Mouse (Mus musculus) 416B (cell line): Measurements from ENCODE around the gene Pp2d1.

ENCODE experiments used
- DNase-seq: peaks from one replicate; pipeline ENCODE4 v3.0.0; 2011; ENCODE audit warnings: low read depth

Gene Pp2d1

DNA sequence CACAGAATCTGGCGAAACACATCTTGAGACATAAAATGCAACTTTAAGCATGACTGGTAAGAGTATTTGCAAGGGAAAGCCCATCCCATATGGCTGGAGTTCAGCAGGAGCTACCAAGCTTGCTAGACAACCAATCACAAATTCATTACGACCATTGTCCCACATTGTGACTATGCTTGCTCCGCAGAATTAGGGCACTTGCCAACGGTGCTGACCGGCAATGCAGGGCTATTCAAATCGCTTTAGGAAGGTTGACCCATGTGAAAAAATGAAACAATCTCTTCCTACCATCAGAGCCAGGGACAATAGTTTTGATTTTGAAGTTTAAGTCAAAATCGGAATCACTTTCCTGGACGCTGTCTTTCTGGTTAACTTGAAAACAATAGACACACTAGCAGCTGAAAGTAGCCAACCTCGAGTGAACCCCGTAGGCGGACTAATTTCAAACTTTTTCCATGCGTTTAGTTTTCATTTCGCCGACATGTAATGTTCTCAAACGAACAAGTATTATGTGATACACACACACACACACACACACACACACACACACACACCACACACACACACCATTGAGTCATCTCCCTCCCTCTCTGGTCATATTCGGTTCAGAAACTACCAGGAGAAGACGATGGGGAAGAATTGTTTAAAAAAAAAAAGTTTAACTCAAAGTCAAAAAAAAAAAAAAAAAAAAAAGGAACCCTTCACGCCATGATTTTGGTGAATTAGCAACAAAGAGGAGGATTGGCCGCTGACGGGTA lies 27.1 kb upstream of the Pp2d1 start, which contains the start of gene Kat2b:
Kat2b (plus strand) TSS at position 701 of the 758 bp plus-strand sequence.
- DNase-seq = peak; percentile 83

DNA sequence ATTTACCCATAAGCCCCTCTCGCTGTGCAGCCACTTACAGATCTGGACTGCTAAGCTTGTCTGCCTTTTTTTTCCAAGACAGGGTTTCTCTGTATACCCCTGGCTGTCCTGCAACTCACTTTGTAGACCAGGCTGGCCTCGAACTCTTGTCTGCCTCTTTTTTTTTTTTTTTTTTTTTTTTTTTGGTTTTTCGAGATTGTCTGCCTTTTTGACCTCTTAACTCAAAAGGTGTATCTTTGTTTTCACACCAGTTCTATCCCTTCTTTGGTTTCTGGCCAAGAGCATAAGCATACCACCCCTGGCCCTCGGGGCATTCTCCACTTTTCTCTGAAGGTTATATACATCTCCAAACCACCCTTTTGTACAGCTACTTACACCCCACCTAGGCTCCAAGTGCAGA lies 25.6 kb upstream of the Pp2d1 start:
- no peak for DNase-seq

DNA sequence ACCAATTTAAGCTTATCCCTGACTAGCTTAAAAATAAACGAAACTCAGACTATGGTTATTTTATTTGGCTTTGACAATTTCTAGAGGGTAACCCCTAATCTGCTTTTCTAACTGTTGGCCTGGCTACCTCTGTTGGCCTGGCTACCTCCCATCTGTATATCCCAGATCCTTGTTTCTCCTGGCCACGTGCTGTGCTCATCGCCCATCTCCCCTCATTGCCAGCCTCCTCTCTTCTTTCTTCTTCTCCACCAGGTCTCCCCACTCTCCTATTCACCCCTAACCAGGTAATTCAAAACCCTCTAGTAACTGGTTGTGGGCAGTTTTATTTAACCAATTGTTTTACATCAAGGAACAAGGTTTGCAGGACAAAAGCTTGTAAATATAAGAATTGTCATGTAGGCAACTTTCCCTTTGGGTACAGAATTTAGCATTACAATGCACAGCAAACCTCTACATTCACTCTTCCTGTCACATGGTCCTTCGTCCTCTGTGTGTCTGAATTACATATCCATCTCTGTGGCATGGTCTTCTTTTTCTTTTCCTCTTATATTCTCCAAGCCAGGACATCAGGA lies 22.3 kb upstream of the Pp2d1 start:
- no peak for DNase-seq

DNA sequence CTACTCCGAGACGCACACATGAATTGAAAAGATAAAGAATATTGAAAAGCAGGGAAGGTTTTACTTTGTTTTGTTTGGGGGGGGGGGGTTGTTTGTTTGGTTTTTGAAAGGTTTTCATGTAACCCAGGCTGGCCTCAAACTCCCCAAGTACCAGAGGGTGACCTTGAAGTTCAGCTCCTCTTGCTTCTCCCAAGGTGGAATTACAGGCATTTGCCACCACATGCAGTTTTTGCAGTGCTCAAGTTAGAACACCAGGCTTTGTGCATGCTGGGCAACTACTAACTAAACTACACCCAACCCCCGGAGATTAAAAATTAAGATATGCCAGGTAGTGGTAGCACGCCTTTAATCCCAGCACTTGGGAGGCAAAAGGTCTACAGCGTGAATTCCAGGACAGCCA lies 20.4 kb upstream of the Pp2d1 start:
- no peak for DNase-seq

DNA sequence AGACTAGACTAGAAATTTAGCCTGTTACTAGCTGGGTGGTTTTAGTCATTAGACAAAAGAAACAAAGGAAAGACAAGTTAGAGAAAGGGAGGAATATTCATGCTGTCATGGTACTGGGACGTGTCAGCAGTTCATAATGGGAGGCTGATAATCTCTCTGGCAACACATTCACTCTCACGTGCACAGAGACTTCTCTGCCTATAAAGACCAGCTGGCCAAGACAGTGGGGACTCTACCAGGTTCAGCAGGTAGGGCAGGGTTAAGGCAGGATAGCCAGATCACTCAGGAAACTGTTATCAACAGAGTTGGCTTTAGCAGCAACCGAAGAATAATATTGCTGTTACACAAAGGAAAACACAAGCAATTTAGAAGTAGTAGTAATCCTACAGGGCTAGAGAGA lies 18.2 kb upstream of the Pp2d1 start:
- no peak for DNase-seq

DNA sequence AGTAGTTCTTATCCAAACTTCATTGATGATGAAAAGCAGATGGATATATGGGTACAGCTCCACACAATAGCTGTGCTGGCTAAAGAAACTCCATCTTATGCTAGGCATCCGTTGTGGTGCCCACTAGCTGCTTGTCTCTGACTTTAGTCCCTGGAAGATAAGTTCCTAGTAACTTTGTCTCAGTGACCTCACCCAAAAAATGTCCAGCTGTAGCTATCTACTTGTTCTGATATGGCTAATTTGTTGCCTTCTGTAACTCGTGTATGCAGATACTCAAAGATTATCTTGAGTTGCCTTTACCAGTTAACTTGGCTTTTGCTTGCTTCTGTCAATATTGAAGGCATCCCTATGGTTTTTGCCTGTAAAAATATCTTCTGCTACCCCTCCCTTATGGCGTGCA lies 15.6 kb upstream of the Pp2d1 start:
- DNase-seq = no peak

DNA sequence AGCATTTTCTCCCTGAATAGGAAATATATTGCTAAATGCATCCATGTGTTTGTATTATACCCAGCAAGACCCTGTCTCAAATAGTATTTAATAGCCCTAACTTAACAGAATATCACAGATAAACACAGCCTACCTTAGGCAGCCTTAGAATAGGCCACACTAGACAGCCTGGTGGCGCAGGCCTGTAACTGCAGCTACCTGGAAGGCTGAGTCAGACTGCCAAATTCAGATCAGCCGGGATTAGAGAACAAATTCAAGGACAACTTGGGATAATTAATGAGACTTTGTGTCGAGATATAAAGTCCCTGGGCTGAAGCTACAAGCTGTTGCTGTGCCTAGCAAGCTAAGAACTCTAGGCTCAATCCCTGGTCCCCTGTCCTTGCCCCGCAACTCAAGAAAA lies 14.8 kb upstream of the Pp2d1 start:
- peak; percentile 21 for DNase-seq

DNA sequence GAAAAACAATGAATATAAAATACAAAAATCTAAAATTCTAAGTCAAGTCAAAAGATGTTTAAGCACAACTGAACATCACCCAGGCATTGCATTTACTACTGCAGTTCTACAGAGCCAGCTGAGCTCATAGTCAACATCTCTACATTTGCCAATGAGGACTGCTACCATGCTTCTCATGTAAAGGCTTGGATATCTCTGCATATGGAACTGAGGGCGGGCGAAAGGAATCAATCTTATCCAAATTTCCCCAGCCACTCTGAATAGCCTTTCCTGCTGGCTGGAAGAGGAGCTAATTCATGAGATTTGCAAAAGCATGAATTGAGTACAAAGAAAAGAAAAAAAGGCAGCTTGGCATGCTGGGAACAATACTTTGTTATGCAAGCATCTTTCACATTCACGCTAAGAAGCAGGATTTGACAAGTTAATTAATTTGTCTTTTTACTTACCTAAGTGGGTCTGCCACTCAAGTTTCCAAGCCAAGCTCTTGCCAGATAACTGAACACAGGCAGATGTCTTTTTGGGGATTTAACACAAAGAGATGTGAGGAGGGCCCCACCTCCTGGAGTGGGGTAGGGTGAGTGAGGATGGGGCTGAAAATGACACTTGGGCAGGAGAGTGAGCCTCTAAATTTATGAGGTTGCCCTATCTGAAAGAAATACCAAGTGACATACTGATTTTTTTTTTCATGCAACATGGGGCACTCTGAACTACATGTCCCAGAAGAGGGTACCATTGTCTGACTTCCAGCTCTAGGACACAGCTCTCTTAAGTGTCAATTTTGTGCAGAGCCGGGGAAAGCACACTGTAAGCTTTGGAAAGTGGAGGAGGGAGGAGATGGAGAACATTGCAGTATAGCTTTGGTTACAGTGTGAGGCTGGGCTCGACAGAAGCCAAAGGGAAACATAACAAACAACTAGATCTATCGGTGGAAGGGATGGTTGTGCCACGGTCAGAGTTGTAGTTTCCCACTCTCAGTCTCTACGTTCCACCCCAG lies 12.4 kb upstream of the Pp2d1 start:
- no peak for DNase-seq

DNA sequence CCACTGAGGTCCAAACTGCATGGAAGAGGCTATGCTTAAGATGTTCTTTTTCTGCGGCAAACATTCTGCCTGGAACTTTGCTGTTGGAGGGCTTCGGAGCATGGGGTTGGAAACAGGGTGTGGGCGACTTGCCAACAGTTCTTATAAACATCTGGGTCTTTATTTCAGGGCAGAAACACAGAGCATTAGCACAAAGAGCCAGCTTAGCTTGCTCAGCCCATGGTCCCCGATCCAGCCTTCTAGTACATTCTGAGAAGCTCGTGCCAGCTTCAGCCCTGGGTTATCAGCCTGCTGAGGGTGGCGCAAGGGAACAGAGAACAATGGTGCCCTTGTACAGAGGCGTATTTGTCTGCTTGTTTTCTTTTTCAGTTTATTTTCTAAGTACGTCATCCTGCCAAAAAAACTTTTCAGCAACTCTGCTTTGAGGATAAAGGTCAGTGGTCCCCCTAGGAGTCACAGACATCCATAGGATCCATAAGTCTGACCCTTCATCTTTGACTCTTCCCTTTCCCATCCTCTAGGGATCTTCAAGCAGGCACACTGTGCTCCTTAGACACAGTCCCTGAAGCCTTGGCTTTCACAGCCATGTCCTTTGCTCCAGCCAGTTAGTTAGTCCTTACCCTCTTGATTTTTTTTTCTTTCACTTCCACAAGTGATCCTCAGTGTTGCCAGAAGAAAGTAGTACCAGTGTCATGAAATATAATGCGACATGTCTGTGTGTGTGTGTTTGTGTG lies 4.5 kb upstream of the Pp2d1 start:
- no peak for DNase-seq

DNA sequence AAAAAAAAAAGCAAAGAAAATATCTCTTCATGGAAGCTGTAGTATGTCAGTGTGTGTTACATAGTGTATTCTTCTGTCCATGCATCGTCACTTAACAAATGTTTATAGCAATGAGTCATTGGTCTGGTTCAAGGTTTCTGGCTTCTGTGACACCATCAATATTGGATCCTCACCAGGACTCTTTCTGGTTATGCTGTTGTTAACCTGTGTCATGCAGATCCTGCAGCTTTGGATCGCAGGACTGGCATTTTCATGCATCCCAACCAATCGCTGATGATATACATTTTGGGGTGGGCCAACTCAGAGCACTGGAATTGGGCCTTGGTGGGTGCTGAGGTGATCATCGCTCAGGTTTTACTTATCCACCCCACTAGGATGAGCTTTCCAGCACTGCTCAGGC lies 3.3 kb upstream of the Pp2d1 start:
- DNase-seq = no peak

DNA sequence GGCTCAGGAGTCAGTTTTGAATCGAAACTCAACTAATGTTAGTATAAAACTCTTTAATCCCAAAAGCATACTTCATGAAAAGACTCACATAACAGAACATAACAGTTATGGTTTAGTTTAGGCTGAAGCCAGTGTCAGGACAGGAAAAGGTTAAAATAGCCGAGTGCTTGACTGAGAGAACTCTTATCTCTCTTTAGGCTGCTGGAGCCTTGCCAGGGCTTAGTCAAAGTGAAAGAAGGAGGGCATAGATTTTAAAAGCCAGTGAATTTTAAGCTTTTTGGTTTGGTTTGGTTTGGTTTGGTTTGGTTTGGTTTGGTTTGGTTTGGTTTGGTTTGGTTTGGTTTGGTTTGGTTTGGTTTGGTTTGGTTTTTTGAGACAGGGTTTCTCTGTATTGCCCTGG lies 6.8 kb downstream of the Pp2d1 start:
- peak; percentile 78 for DNase-seq

DNA sequence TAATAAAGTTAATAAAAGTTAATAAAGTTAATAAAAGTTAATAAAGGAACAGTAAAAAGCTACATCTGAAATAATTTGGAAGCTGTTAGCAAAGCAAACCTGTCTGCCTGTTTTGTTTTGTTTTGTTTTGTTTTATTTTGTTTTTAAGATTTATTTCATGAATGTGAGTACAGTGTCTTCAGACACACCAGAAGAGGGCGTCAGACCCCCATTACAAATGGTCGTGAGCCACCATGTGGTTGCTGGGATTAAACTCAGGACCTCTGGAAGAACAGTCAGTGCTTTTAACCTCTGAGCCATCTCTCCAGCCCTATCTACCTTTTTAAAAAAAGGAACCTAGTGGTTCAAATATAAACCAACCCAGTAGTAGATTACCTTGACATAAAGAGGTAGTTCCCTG lies 8.1 kb downstream of the Pp2d1 start:
- peak; percentile 57 for DNase-seq

DNA sequence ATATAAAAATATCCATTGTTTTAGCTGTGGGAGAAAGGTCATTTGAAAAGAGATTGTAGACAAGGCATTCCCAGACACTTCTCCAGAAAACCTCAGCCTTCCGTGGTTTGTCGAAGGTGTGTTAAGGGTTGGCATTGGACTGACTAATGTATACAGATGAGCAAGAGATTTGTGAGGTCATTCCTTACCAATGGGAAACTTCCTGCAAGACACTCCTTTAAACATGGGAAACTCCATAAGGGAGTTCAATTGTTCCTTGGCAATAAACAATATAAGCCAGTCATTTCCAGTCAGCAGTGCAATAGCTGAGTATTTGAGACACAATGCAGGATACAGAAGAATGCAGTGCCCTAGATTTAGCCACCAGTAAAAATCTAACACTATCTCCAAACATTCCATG lies 11.2 kb downstream of the Pp2d1 start:
- no peak for DNase-seq

DNA sequence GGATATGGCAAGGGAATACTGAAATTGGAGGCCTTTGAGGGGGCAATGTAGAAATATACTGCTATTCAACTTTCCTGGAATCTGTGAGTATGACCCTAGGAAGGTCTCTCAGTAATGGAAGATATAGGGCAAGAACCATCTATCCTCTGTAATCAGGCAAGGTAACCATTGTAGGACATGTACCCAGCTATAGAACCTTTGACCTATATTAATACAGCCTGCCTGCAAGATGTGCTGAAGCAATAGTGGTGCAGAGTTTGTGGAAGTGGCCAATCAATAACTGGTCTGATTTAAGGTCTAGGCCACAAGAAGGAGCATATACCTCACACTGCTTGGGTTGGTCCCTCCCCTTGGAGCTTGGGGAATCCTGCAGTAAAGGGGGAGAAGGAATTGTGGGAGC lies 18.7 kb downstream of the Pp2d1 start:
- DNase-seq = no peak

DNA sequence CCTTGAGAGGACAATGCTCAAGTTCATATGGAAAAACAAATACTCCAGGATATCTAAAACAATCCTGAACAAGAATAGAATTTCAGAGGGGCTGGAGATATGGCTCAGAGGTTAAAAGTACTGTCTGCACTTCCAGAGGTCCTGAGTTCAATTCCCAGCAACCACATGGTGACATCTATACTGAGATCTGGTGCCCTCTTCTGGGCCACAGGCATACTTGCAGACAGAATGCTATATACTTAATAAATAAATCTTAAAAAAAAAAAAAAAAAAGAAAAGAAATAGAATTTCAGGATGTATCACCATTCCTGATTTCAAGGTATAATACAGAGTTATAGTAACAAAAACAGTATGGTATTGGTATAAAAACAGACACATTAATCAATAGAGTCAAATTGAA lies 19.9 kb downstream of the Pp2d1 start:
- peak; percentile 36 for DNase-seq

DNA sequence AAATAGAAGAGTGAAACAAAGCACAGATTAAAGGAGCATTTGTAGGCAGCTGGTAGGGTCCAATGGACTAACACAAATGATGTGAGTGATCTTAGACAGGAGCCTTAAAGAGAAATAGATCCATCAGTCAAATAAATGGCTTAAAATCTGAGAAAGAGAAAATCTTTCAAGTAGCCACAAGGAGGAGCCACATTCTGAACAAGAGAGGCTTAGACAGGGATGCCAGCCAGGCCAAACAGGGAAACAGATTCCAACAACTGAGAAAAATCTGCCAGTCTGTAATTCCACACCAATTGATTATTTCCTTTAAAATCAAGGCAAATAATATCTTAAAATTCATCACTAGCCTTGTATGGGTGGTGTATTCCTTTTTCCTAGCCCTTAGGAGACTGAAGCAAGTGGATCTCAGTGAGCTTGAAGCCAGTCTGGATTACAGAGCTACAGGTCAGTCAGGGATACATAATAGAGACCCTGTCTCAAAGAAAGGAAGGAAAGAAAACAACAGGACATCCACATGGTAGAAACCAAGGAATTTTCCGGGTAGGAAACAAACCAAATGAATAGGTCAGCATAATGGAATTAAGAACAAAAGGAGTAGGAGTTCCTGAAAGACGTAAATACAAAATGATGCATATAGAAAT lies 26.8 kb downstream of the Pp2d1 start:
- peak; percentile 46 for DNase-seq

DNA sequence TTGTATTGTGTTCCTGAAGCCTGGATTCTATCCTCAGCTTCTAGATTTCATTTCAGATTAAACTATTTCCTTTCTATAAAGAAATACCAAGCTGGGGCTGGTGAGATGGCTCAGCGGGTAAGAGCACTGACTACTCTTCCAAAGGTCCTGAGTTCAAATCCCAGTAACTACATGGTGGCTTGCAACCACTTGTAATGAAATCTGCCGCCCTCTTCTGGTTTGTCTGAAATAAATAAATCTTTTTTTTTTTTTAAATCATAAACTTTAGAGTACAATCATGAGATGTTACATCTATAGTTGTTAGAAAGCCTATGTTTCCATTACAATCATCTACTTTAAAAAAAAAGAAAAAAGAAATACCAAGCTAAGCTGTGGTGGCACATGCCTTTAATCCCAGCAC lies 36.3 kb downstream of the Pp2d1 start:
- DNase-seq = no peak

DNA sequence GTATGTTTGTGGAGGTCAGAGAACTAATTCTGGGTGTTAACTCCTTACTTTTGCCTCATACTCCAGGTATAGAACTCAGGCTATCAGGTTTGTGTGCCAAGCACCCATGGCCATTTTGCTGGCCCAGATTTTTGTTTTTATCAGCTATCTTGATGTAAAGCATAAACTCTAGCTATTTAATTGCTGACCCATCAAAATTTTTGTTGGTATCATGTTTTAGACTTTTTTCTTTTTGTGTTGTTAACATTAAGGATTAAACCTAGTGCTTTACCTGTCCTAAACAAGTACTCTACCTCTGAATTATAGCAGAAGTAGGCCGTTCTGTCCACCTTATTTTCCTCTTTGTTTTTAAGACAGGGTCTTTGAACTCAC lies 50.3 kb downstream of the Pp2d1 start:
- no peak for DNase-seq

DNA sequence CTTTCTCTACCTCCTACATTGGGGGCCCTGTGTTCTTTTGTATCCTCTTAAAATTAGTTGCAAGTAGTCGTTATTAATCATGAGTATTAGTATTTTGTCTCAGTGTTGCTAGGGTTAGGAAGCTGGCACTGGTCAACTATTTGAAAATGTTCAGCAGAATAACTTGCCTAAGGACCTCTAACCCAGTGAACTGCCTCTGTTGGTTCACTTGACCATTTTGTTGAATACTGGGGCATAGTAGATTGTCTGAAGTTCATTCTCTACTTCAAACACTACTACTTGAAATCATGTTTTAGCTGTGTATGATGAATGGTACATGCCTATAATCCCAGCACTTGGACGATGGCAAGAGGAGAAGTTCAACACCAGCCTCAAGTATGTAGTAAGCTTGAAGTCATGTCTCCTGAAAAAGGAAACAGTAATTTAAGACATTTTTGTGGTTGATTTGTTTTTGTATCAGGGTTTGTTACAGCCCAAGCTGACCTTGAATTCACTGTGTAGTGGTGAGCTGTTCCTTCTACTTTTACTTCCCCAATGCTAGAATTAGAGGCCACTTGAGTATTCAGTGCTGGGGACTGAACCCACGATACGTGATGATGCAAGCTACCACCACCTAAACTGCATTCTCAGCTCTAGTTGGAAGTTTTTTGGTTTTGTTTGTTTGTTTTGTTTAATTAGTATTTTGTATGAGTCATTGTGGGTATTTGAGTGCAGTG lies 50.8 kb downstream of the Pp2d1 start:
- peak; percentile 94 for DNase-seq

DNA sequence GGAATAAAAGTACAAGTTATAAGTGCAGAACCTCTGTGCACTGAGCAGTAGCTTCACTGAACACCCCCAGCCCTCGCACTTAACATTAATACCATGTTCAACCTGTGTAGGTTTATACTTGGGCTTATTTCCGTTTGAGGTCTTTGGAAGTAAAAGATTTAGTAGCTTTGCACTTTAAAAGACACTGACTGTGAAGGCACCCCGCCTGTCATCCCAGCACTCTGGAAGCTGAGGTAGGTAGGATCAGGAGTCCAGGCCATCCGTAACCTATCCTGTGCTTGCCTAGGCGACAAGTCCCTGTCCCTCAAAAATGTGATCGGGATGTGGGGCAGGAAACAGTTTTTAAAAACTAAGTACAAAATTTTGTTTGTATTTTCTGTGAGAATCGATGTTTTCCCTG lies 58.8 kb downstream of the Pp2d1 start:
- DNase-seq = no peak

DNA sequence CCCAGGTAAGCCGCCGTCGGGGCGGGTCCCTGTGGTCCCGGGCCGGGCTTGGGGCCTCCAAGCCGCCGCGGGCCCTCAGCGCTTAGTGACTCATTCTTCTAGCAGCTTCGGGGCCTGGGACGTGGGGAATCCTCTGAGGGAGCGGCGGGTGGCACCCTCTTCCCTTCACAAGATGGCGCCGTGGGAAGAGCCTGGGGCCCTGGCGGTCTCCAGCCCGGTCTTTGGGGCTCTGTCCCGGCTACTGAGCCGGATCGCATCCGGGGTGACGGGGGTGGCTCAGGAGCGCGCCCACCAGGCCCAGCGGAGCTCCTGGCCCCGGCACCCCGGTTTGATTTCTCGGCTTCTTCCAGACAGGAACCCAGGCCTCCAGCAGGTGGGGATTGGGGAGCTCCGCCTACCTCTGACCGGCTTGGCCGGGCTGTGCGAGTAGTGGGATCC lies 59.6 kb downstream of the Pp2d1 start:
- peak; percentile 58 for DNase-seq
